Mouse (Mus musculus): ENCODE data around the gene Tmem158.

Tmem158 gene

DNA sequence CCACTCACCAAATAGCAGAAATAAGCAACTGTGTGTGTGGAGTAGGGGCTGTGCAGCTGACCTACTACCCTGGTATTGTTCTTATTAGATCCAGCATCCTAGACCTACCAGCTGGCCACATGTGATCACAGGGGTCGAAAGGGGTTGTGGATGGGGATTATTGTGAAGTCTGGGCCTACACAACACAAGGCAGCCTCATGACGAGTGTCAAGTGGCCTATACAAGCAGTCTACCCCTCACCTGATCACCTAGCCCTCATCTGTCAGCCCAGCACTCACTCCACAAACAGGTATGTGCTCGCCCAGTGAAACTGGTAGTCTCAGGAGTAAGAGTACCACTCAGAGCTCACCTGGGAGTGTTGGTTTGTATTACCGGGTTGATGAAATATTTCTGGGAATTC lies 15.4 kb downstream of the Tmem158 start:
- DNase-seq (ENCODE audit: low spot score in 2 of 2) = no peak

DNA sequence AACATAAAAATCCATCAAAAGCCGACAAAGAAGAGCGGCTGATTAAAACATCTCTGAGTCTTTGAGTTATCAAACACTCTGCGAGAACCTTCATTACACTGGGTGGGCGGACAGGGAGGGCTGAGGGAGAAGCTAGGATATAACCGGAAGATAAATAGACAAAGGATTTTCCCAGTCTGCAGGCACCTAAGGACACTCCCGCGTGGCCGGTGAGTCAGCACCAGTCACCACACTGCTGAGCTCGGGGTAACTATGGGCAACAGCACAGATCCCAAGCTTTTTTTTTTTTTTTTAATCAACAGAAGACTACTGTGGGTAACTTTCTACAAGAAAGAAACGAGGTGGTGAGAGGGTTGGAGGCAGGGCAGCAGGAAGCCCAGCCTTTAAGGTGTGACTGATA lies 16.6 kb downstream of the Tmem158 start:
- no peak for DNase-seq (ENCODE audit: low spot score in 2 of 2)

DNA sequence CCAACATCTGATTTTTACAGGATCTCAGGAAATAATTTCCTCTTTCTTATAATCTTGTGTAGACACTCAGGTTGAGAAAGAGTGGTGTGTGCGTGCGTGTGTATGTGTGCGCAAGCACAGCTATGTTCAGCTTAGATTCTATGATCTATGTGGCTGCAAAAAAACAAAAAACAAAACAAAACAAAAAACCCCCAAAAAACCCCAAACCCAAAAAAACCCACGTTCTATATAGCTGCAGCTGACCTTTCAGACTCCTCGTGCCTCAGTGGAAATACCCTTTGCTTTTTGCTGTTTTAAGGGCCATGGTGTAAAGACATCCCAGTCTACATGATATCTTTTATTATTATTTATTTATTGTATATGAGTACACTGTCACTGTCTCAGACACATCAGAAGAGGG lies 19.4 kb downstream of the Tmem158 start:
- no peak for DNase-seq (ENCODE audit: low spot score in 2 of 2)

DNA sequence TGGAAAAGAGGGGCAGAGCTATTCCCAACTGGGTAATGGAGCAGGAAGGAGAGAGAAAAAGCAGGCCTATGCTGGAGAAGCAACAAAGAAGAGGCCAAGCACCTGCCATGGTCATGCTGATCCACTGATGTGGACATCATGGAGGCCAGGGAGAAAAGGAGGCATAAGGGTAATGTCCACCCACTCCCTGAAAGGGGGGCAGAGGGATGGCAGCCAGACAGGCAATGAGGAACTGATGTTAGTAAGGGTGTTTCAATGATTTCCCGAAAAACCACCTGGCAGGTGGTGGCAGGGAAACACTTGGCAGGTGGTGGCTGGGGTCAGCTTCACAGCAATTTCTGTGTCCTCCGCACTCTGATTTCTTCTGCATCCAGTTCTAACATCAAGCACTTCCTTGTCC lies 19.8 kb downstream of the Tmem158 start:
- no peak for DNase-seq (ENCODE audit: low spot score in 2 of 2)

- no peak for DNase-seq (ENCODE audit: low spot score in 2 of 2)
Observed at GRCm38 (mm10) chr9:123240271-123240670, 20.3 kb downstream of the Tmem158 start.

DNA sequence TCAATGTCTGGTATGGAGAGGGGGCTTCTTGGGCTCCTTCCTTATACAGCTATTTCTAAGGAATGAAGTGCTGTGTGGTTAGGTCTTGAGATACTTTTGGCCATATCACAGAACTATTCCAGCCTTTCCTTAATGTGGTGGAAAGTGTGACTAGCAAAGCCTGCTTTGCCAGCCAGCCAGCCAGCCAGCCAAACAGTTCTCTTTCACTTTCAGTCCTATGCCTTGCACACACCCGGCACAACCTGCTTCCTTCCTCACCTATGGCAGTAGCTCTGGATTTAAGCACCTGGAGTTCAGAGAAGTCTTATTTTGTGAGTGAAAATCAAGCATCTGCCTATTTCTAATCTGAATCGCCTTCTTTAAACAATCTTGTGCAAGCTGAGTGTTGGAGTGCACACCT lies 20.9 kb downstream of the Tmem158 start:
- no peak for DNase-seq (ENCODE audit: low spot score in 2 of 2)

DNA sequence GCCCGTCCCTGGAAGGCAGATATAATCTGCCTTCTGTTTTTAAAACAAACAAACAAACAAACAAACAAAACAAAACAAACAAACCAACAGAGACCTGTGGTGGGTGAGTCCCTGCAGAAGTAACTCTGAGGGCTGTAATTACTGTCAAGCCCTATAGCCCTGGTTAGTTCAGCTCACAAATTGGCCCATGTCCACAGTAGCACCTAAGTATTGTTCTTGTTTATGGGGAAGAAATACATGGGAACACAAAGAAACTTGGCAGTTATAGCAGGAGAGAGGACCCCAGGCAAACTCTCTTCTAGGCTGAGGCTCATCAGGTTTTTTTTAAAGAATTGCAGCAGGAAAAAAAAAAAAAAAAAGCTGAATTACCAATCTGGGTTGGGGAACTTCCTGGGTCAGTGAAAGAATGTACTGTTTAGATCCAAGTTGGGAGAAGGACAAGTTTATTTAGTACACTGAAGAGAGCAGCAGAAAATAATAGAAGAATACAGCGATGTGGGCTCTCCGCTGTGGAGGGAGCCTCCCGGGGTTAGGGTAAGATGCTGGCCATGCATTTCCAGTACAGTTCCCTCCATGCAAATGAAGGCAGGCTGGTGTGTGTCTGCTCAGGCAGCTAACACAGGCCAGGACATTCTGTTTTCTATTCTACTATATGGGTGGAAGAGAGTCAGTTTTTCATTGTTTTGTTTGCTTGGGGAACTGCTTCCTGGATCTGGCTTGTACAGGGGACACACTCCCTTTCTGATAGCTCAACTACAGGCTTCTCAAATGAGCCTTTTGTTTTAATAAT lies 22.1 kb downstream of the Tmem158 start:
- no peak for DNase-seq (ENCODE audit: low spot score in 2 of 2)

DNA sequence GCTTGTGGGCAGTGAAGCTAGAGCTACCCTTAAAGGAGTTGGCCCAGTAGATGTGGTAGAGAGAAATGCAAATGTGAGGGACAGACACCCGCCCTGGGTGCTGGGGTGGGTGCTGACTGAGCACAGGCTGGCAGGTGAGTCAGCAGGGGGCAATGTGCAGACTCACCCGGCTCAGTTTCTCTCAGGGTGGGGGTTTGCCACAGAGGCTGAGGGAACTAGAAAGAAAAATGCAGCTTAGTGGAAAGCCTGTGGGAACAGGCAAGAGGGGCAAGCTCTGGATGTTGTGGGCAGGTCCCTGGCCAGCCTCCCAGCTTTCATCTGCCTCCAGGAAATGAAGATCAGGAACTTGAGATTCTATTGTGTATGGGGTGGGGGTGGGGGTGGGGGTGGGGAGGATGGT lies 22.8 kb downstream of the Tmem158 start:
- DNase-seq (ENCODE audit: low spot score in 2 of 2) = no peak

- DNase-seq (ENCODE audit: low spot score in 2 of 2) = no peak
Observed at GRCm38 (mm10) chr9:123235621-123236020, 24.9 kb downstream of the Tmem158 start.

DNA sequence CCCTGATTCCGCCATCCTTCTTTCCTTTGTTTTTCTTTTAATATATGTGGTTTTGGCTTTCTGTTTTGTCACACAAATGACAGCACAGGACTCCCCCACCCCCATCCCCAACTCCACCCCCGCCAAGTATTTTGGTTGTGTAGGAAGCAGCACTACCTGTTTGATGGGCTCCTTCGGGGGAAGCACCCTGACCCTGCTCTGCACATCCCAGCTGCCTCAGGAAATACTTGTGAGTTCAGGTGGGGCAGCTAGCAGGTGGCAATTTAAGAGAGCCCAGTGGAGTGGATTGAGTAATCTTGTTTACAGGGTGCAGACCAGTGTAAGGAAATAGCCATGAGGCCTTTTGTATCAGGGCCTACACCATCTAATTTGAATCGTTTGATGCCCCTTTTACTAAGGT lies 30.7 kb downstream of the Tmem158 start:
- DNase-seq (ENCODE audit: low spot score in 2 of 2) = no peak

- DNase-seq (ENCODE audit: low spot score in 2 of 2) = no peak
Observed at GRCm38 (mm10) chr9:123228671-123229070, 31.9 kb downstream of the Tmem158 start.

GRCm38 (mm10) chr9:123227106-123227750 lies 33.3 kb downstream of the Tmem158 start:
- no peak for DNase-seq (ENCODE audit: low spot score in 2 of 2)

- no peak for DNase-seq (ENCODE audit: low spot score in 2 of 2)
Observed at GRCm38 (mm10) chr9:123224863-123225431, 35.6 kb downstream of the Tmem158 start.

DNA sequence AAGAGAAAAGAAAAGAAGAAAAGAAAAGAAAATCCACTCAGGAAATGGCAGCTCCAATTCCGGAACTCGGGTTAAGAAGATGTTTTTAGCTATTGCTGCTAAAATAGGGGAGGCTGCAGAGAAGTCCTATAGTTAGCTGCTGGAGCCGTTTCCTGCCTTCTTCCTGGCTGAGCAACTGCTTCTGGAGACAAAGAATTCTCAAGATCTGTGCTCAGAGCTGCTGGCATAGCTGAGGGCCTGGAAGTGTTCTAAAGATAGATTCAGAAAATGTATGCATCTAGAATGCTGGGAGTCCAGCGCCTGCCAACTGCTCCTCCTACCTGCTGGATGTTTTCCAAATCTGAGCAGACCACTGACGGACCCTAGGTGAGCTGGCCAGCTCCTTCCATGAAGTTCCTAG lies 40.7 kb downstream of the Tmem158 start:
- no peak for DNase-seq (ENCODE audit: low spot score in 2 of 2)

DNA sequence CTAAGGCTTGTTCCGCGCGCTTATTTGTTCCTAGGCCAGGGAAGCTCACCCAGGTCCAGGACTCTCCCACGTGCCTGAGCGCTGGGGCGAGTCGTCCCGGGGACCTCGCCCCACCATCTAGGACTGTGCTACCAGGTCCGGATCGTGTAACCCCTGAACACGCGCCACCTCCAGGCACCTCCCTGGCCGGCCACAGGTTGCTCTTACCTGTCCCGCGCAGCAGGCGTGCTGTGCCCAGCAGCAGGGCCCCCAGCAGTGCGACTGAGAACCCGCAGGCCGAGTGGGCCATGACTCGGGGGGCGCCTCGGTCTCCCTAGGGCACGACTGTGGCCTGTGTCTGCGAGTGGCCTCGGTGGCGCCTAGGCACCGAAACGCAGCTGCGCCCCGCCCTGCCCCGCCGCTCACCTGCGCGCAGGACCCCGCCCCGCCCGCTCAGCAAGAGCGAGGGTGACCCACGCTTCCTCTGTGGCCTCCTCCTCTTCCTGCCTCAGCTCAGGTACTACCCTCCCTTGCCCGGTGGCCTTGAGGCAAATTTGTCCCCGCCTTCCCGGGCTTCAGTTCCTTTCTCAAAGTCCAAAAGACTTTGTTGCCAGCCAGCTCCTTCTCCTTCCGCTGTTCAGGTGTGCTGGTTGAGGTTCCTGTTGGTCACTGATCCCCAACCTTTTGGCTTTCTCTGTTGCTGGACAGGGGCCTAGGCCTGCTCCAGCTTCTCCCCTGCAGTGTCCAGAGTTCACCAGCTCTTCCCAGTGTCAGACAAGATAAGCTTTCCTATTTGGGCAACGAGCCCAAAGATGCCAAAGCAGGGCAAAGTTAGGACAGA lies 44.7 kb downstream of the Tmem158 start, which contains the start of gene Cdcp1:
Gene Cdcp1 (minus strand): TSS at position 418 of the 820 bp plus-strand sequence.
- no peak for DNase-seq (ENCODE audit: low spot score in 2 of 2)

GRCm38 (mm10) chr9:123213371-123213770 lies 47.2 kb downstream of the Tmem158 start:
- DNase-seq (ENCODE audit: low spot score in 2 of 2) = no peak
